Mouse (Mus musculus) heart, adult 8-10 months (tissue): ENCODE measurements around the gene Jakmip3. TPM values are rescaled to one million over a fixed set of nuclear protein-coding genes. Genes with fewer than 3 reads are reported as not detected.
A peak's percentile ranks its signal among the peaks of the same experiment; 100 is the strongest.

Experiments
- DNase-seq: peaks from one replicate; pipeline ENCODE4 v3.0.0; 2022; ENCODE audit warnings: low spot score
- total RNA-seq, 4 experiments: library from RNA; stranded (reverse); gene quantifications; 2 replicates each; pipeline ENCODE4 v1.2.4; 2022

Jakmip3 gene
- under 1 TPM; 0.14 to 0.47 (median 0.22) TPM for total RNA-seq

GRCm38 (mm10) chr7:138940612-138941461 is at the start of gene Jakmip3:
TSS of gene Jakmip3 (plus strand) at chr7:138940730.
- no peak for DNase-seq

DNA sequence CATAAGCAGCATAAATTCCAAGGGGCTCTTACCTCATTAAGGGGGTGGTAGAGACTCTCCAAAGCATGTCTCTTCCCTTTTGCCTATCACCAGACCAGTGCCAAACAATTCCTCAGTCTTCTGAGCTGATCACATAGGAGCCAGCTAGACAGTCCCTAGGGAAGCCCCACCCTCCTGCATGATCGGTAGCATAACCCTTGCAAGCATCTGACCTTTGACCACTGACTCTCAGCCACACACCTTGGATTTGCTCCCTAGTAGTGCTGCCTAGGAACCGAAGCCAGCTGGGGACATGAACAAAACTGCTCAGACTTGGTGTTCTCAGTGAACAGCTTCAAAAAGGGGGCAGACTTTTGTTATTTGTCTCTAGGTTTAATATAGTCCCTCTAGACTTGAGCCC is 42.4 kb upstream of the Jakmip3 start:
- DNase-seq = no peak

- no peak for DNase-seq
Observed at GRCm38 (mm10) chr7:138898743-138899142, 41.8 kb upstream of the Jakmip3 start.

GRCm38 (mm10) chr7:138903886-138904435 is 36.6 kb upstream of the Jakmip3 start:
- DNase-seq = no peak

DNA sequence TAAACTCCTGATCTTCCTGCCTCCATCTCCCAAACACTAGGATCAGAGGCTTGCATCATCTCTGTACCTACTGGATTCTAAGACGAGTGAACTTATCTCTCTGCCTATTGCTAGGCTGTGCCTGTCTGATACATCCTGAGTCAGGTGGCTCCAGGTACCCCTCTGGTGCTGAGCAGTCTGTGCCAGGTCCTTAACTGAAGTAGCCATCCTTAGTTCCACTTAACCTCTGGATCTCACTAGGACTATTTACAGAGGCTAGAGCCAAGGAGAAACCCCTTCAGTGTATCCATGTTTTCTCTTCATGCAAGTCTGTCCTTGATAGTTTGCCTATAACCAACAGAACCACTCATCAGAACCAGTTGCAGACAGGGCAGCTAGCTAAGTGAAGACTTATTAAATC is 34.1 kb upstream of the Jakmip3 start:
- no peak for DNase-seq

DNA sequence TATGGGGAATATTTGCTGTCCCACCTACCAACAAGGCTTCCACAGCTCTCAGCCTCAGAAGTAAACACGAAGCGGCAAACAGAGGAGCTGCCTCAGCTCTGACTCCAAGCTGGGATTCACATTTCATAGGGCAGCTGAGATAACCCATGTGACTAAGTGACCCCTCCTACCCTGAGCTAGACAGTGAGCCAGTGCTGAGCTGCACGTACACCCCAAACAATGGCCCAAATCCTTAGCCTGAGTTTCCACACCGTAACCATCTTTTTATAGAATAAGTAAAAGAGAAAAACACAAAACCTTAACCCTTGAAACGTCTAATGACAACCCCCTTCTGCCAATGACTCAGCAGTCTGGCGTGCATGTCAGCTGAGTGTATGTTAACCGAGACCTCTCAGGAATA is 33.5 kb upstream of the Jakmip3 start:
- DNase-seq = peak; percentile 75

- DNase-seq = no peak
Observed at GRCm38 (mm10) chr7:138907976-138908375, 32.6 kb upstream of the Jakmip3 start.

DNA sequence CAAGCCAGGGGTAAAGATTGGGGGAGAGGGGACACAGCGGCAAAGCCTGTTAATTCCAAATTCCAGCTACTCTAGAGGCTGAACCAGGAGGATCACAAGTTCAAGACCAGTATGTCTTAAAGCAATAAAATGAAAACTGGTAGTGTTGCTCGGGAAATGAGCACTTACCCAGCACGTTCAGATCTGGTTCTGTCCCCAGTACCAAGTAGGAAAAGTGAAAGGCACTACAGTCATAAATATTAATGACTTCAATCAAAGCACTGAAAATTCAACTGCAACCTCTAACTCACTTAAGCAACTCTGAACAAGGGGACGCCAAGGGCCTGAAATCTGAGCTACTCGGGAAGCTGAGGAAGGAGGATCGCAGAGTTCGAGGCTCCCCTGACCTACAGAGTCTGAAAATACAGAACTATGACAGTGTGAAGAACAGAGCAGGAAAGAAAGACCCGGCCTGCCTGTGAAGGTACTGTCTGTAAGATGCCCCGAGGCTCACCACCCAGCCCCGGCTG is 31.7 kb upstream of the Jakmip3 start:
- peak; percentile 28 for DNase-seq

GRCm38 (mm10) chr7:138909277-138910192 is 31.0 kb upstream of the Jakmip3 start, which contains the start of gene Bnip3:
TSS of gene Bnip3 (minus strand) at chr7:138909519.
- DNase-seq = peak; percentile 87

GRCm38 (mm10) chr7:138910193-138910562 is 30.4 kb upstream of the Jakmip3 start:
- DNase-seq = no peak

- no peak for DNase-seq
Observed at GRCm38 (mm10) chr7:138913616-138914015, 26.9 kb upstream of the Jakmip3 start.

GRCm38 (mm10) chr7:138919156-138919944 is 21.2 kb upstream of the Jakmip3 start:
- DNase-seq = peak; percentile 96

- no peak for DNase-seq
Observed at GRCm38 (mm10) chr7:138921611-138922010, 18.9 kb upstream of the Jakmip3 start.

DNA sequence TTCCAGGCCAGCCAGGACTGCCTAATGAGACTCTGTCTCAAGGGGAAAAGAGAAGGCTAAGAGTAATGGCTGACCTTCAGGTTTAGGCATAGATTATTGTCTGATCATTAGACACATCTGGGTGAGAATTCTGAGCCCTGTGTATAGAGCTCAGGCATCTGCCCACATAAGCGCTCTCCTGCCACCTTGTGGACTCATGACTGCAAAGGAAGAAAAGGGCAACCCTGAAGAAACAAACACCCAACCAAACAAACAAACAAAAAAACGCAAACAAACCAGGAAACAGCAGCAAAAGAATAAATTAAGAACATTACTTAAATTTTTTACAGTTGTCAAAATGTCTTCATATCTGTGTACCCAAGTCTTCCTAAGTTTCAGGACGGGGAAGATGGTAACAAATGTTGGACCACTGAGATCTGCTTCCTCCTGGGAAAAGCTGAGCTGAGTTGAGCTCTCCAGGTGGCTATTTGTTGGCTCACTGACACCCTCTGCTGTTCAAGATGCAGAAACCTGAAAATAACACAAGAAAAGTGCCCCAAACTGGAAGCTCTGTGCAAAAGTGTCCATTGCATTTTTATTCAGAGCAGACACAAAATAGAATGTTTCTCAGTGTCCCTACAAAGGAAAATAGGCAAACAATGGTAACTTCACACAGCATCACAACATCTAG is 16.6 kb upstream of the Jakmip3 start:
- no peak for DNase-seq

- DNase-seq = no peak
Observed at GRCm38 (mm10) chr7:138928456-138928855, 12.1 kb upstream of the Jakmip3 start.

DNA sequence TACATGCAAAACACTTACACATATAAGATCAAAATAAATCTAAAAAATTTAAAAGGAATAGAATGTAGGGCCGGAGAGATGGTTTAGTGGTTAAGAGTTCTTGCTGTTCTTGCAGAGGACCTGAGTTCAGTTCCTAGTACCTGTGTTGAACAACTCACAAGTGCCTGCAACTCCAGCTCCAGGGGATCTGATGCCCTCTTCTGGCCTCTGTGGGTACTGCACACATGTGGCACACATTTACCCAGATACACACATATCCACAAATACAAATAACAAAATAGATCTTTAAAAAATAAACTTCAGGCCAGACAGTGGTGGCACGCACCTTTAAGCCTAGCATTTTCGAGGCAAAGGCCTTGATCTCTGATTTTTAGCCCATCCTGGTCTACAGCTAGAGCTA is 6.0 kb upstream of the Jakmip3 start:
- no peak for DNase-seq

GRCm38 (mm10) chr7:138938991-138939390 is 1.5 kb upstream of the Jakmip3 start:
- DNase-seq = no peak

DNA sequence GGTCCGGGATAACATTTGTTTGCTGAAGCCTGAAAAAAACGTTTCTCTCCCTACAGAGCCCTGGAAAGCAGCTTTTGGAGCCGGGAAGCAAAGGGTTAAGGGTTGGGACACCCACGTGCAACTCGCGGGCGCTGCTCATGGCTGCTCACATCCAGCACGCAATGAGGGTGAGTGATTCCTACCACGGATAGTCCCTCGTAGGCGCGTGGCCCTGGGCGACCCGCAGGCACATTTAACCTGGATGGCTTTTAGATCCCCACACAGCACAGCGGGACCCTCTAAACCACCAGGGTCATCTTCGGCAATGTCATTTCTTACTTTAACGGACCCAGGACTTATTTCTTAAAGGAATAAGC is 296 bp upstream of the Jakmip3 start:
- DNase-seq = no peak

DNA sequence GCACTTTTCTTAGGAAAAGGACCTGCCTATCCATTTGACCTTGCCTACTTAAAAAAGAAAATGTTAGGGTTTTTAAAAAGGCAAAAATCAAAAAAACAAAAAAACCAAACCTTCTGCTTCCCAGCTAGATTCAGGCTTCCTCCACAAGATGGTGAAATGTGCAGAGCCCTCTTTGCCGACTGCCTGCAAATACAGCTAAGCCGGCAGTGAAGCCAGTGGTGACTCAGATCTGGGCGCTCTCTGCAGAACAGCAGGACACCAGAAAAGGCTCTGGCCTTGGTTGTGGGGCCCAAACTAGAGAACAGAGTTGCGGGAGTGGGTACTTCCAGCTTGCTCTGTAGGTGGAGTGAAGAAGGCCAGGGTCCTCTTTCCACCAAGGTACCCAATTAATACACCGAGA is 1.0 kb downstream of the Jakmip3 start:
- DNase-seq = no peak

- no peak for DNase-seq
Observed at GRCm38 (mm10) chr7:138942301-138942700, 1.8 kb downstream of the Jakmip3 start.

- no peak for DNase-seq
Observed at GRCm38 (mm10) chr7:138945668-138946067, 5.1 kb downstream of the Jakmip3 start.
